Mouse (Mus musculus): Measurements from ENCODE around the gene Unc80. TPM values are rescaled to one million over a fixed set of nuclear protein-coding genes. Genes with fewer than 3 reads are reported as not detected.

The Unc80 gene
- total RNA-seq, 1 experiment, result 0.22 TPM

DNA sequence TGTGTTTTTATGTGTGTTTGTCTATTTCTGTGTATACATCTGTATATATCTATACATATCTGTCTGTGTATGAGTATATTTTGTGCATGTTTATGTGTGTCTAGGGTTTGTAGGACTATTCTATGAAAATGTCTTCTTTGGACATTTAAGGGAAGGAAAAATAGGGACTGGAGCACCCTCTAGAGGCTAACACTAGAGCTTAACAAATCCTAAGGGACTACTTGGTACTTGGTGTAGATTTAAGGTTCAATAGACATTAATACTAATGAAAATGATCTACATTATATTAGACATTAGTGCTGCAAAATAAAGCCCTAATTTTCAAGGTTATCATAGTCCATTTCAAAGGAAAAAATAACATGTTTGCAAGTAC, 187.6 kb downstream of the Unc80 start:
- no peak overlapping the region for H3K27ac ChIP-seq (ENCODE audit: insufficient read depth, low read depth, low read length, poor library complexity, severe bottlenecking)
- peak; percentile 53 for DNase-seq (ENCODE audit: low read depth, low spot score)
- in situ Hi-C loops (cut with MboI; ENCODE audit: low sequenced_read_pairs in 2 of 2, unreplicated experiment in 2 of 2), result no loop called here
- H3K9ac ChIP-seq (ENCODE audit: insufficient read depth, low read depth, low read length, poor library complexity, severe bottlenecking), result no peak overlapping the region
- H3K4me3 ChIP-seq (ENCODE audit: insufficient read depth in 1 of 2, low read depth in 1 of 2, low read length in 2 of 2, poor library complexity in 1 of 2, severe bottlenecking in 1 of 2), result no peak overlapping the region
- TF ChIP-seq ZC3H11A (IDR thresholded peaks at IDR 0.05; ENCODE audit: borderline replicate concordance, low read depth, low read length) (peak; percentile 56; the same call in 1 of the 2 replicates), CHD2 (IDR thresholded peaks at IDR 0.05; ENCODE audit: low read depth, low read length) (no peak)
- no peaks in the 10 kb centered on the region for H3K36me3 ChIP-seq (ENCODE audit: control insufficient read depth, insufficient read depth, low read length, poor library complexity, severe bottlenecking)
- no peaks in the 10 kb centered on the region for H3K9me3 ChIP-seq (ENCODE audit: control insufficient read depth, insufficient read depth, low read depth, low read length)
- no peaks in the 10 kb centered on the region for H3K4me1 ChIP-seq (ENCODE audit: control insufficient read depth in 2 of 2, insufficient read depth in 2 of 2, low read length in 2 of 2, poor library complexity in 1 of 2)

DNA sequence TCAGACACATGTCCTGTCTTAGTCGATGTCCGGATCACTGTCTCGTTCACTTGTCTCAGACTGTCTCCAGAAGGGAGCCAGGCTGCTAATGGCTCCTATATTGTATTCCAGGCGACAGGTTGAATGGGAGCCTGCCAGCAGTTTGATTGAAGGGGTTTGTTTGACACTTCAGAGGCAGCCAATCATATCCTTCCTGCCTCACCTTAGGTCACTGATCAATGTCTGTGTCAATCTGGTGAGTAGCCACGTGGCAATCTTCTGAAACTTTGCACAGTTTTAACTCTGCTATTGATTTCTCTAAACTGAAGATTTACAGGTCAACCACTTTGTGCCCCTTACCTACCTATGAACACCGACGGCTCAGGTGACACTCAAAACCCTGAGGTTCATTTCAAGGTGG, 203.3 kb downstream of the Unc80 start:
- no peaks in the 10 kb centered on the region for H3K36me3 ChIP-seq (ENCODE audit: control insufficient read depth, insufficient read depth, low read length, poor library complexity, severe bottlenecking)
- in situ Hi-C loops (cut with MboI; ENCODE audit: low sequenced_read_pairs in 2 of 2, unreplicated experiment in 2 of 2), result no loop called here
- H3K4me3 ChIP-seq (ENCODE audit: insufficient read depth in 1 of 2, low read depth in 1 of 2, low read length in 2 of 2, poor library complexity in 1 of 2, severe bottlenecking in 1 of 2), result no peak overlapping the region
- H3K9ac ChIP-seq (ENCODE audit: insufficient read depth, low read depth, low read length, poor library complexity, severe bottlenecking), result no peak overlapping the region
- no peaks in the 10 kb centered on the region for H3K9me3 ChIP-seq (ENCODE audit: control insufficient read depth, insufficient read depth, low read depth, low read length)
- no peak overlapping the region for H3K27ac ChIP-seq (ENCODE audit: insufficient read depth, low read depth, low read length, poor library complexity, severe bottlenecking)
- TF ChIP-seq MAFK (IDR thresholded peaks at IDR 0.05; ENCODE audit: insufficient read depth, low read depth, low read length), result no peak
- TF ChIP-seq ZC3H11A (IDR thresholded peaks at IDR 0.05; ENCODE audit: borderline replicate concordance, low read depth, low read length), result no peak
- TF ChIP-seq ZNF384 (IDR thresholded peaks at IDR 0.05; ENCODE audit: low read depth, low read length), result no peak
- no peak for TF ChIP-seq HCFC1 (IDR thresholded peaks at IDR 0.05; ENCODE audit: borderline replicate concordance, insufficient read depth, low read length)
- no peak for TF ChIP-seq CHD2 (IDR thresholded peaks at IDR 0.05; ENCODE audit: low read depth, low read length)
- no peak for DNase-seq (ENCODE audit: low read depth, low spot score)
- no peaks in the 10 kb centered on the region for H3K4me1 ChIP-seq (ENCODE audit: control insufficient read depth in 2 of 2, insufficient read depth in 2 of 2, low read length in 2 of 2, poor library complexity in 1 of 2)

DNA sequence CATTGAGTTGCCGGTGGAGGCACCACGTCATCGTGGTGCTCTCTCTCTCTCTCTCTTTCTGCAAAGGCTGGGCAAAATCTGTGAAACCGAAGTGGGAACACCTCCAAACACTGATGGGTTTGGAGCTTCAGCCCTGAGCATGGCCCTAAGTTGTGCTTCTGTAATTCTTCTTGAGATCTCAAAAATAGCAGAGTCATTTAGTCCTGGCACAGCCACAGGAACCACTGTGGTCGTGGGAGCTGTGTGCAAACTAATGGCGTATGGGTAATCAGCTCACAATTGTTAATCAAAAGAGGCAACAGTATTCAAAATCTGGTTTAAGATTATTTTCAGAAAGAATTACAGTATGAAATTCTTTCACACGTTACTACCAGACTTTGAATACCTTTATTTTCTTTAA, 204.6 kb downstream of the Unc80 start:
- Histone ChIP-seq H3K27ac (ENCODE audit: insufficient read depth, low read depth, low read length, poor library complexity, severe bottlenecking) (no peak overlapping the region), H3K9ac (ENCODE audit: insufficient read depth, low read depth, low read length, poor library complexity, severe bottlenecking) (no peak overlapping the region), H3K36me3 (ENCODE audit: control insufficient read depth, insufficient read depth, low read length, poor library complexity, severe bottlenecking) (no peaks in the 10 kb centered on the region), H3K4me3 (ENCODE audit: insufficient read depth in 1 of 2, low read depth in 1 of 2, low read length in 2 of 2, poor library complexity in 1 of 2, severe bottlenecking in 1 of 2) (no peak overlapping the region), H3K4me1 (ENCODE audit: control insufficient read depth in 2 of 2, insufficient read depth in 2 of 2, low read length in 2 of 2, poor library complexity in 1 of 2) (no peaks in the 10 kb centered on the region), H3K9me3 (ENCODE audit: control insufficient read depth, insufficient read depth, low read depth, low read length) (no peaks in the 10 kb centered on the region)
- in situ Hi-C loops (cut with MboI; ENCODE audit: low sequenced_read_pairs in 2 of 2, unreplicated experiment in 2 of 2), result no loop called here
- no peak for TF ChIP-seq ZNF384 (IDR thresholded peaks at IDR 0.05; ENCODE audit: low read depth, low read length)
- TF ChIP-seq ZC3H11A (IDR thresholded peaks at IDR 0.05; ENCODE audit: borderline replicate concordance, low read depth, low read length), result no peak
- DNase-seq (ENCODE audit: low read depth, low spot score), result no peak

DNA sequence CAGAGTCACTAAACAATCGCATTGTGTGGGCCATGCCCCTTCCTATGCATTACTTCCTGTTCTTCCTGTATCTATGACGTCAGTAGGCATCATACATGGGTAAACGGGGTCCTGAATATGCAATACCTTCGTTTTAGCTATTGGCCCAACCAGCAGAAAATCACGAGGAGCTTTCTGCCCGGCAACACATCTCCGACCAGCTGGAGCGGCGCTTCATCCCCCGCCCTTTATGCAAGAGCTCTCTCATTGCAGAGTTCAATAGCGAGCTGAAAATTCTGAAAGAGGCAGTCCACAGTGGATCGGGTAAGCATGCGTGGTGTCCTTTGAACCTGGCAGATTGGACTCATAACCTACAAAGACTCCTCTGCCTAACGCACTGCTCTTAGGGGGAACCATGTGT, 209.8 kb downstream of the Unc80 start:
- no peak for DNase-seq (ENCODE audit: low read depth, low spot score)
- no peaks in the 10 kb centered on the region for H3K36me3 ChIP-seq (ENCODE audit: control insufficient read depth, insufficient read depth, low read length, poor library complexity, severe bottlenecking)
- no peak overlapping the region for H3K4me3 ChIP-seq (ENCODE audit: insufficient read depth in 1 of 2, low read depth in 1 of 2, low read length in 2 of 2, poor library complexity in 1 of 2, severe bottlenecking in 1 of 2)
- no peak for TF ChIP-seq ZC3H11A (IDR thresholded peaks at IDR 0.05; ENCODE audit: borderline replicate concordance, low read depth, low read length)
- no peak for TF ChIP-seq HCFC1 (IDR thresholded peaks at IDR 0.05; ENCODE audit: borderline replicate concordance, insufficient read depth, low read length)
- TF ChIP-seq MAFK (IDR thresholded peaks at IDR 0.05; ENCODE audit: insufficient read depth, low read depth, low read length), result no peak
- TF ChIP-seq CHD2 (IDR thresholded peaks at IDR 0.05; ENCODE audit: low read depth, low read length), result no peak
- no peak for TF ChIP-seq ZNF384 (IDR thresholded peaks at IDR 0.05; ENCODE audit: low read depth, low read length)
- no peak overlapping the region for H3K9ac ChIP-seq (ENCODE audit: insufficient read depth, low read depth, low read length, poor library complexity, severe bottlenecking)
- in situ Hi-C loops (cut with MboI; ENCODE audit: low sequenced_read_pairs in 2 of 2, unreplicated experiment in 2 of 2), result no loop called here
- no peaks in the 10 kb centered on the region for H3K4me1 ChIP-seq (ENCODE audit: control insufficient read depth in 2 of 2, insufficient read depth in 2 of 2, low read length in 2 of 2, poor library complexity in 1 of 2)
- H3K27ac ChIP-seq (ENCODE audit: insufficient read depth, low read depth, low read length, poor library complexity, severe bottlenecking), result no peak overlapping the region
- H3K9me3 ChIP-seq (ENCODE audit: control insufficient read depth, insufficient read depth, low read depth, low read length), result no peaks in the 10 kb centered on the region

DNA sequence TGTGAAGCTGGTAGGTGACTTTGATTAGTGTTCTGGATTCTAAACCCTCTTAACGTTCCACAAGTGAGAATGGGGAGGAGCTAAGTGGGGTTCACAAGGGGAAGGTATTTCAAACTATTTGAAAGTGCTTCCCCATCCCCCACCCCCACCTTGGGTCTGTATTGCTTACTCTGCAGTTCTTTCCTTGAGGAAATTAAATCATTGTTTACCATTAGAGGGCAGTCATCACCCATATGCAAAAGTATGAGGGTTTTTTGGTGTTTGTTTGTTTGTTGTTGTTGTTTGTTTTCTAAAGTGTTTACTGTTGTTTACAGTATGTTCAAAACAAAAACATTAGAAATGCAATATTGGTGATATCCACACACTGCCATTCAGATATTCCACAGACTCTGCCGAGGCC, 210.5 kb downstream of the Unc80 start:
- H3K9me3 ChIP-seq (ENCODE audit: control insufficient read depth, insufficient read depth, low read depth, low read length), result no peaks in the 10 kb centered on the region
- H3K9ac ChIP-seq (ENCODE audit: insufficient read depth, low read depth, low read length, poor library complexity, severe bottlenecking), result no peak overlapping the region
- in situ Hi-C loops (cut with MboI; ENCODE audit: low sequenced_read_pairs in 2 of 2, unreplicated experiment in 2 of 2), result no loop called here
- H3K36me3 ChIP-seq (ENCODE audit: control insufficient read depth, insufficient read depth, low read length, poor library complexity, severe bottlenecking), result no peaks in the 10 kb centered on the region
- H3K4me3 ChIP-seq (ENCODE audit: insufficient read depth in 1 of 2, low read depth in 1 of 2, low read length in 2 of 2, poor library complexity in 1 of 2, severe bottlenecking in 1 of 2), result no peak overlapping the region
- no peak for DNase-seq (ENCODE audit: low read depth, low spot score)
- no peaks in the 10 kb centered on the region for H3K4me1 ChIP-seq (ENCODE audit: control insufficient read depth in 2 of 2, insufficient read depth in 2 of 2, low read length in 2 of 2, poor library complexity in 1 of 2)
- TF ChIP-seq HCFC1 (IDR thresholded peaks at IDR 0.05; ENCODE audit: borderline replicate concordance, insufficient read depth, low read length), result no peak
- peak; percentile 86 for TF ChIP-seq MAFK (IDR thresholded peaks at IDR 0.05; ENCODE audit: insufficient read depth, low read depth, low read length)
- H3K27ac ChIP-seq (ENCODE audit: insufficient read depth, low read depth, low read length, poor library complexity, severe bottlenecking), result no peak overlapping the region
